13 mouse cellular contexts compared by ENCODE assay signal in the genomic region with DNA sequence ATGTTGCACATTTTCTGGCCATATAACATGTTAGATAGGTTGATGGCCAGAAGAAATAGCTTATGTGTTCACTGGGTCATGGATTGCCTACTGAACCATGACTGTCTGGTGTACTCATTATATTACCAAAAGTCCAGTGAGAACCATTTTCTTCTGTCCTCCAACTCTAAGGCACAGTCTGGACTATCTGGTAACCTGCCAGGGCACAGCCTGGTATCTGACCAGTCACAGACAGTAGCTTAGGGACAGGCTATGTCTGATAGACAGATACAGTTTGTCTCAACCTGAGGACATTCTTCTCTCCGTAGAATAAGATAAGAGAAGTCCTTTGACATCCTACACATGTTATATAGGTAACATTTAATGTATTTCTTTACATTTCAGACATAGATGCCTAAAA.
"Had no signal": no experiment of that assay in that cellular context is flagged by ENCODE, and none has a peak within 500 bp of the region (broad histone marks: within the 10 kb centered on the region; RNA-seq: fewer than 3 reads in every experiment).

No protein-coding gene starts in this region.

- H3K4me1 ChIP-seq: liver, embryonic 13.5 days had no signal

- H3K4me3 ChIP-seq: left cerebral cortex, adult 2 months; liver, embryonic 13.5 days had no signal

- H3K36me3 ChIP-seq: liver, embryonic 13.5 days had no signal

- DNase-seq: kidney, adult 8-10 months; kidney, postnatal 36 days; layer of hippocampus, postnatal 36 days; liver, embryonic 13.5 days; lung, adult 2 months; lung, postnatal 14 days; lung, postnatal 4 days; thymus, adult 18-20 months; thymus, postnatal 36 days had no signal

- ATAC-seq: inflammation-experienced regulatory T-cells, adult 6 months; intestine, embryonic 16.5 days had no signal

- H3K4me2 ChIP-seq: liver, embryonic 13.5 days; midbrain, embryonic 11.5 days had no signal

- H3K27ac ChIP-seq: left cerebral cortex, adult 2 months; liver, embryonic 13.5 days had no signal

- H3K27me3 ChIP-seq: liver, embryonic 13.5 days had no signal

- H3K9ac ChIP-seq: liver, embryonic 13.5 days had no signal
